Mouse (Mus musculus) ES-Bruce4 (cell line): ENCODE measurements at regions not wholly inside any gene's neighbourhood (a gene's known extent, or its start where the extent isn't known, plus 50 kb on each side); places are given as distances from the start of the nearest gene placed in this dataset.

Experiments
- H3K27ac ChIP-seq: 2 replicates; pipeline ENCODE4 v1.5.1; 2012; ENCODE audit warnings: low read length, inconsistent platforms; ENCODE audit not compliant: insufficient read depth
- H3K27me3 ChIP-seq: 2 replicates; pipeline ENCODE4 v1.6.1; 2012; ENCODE audit warnings: mild to moderate bottlenecking, low read length, inconsistent platforms; ENCODE audit not compliant: control insufficient read depth, poor library complexity, insufficient read depth, severe bottlenecking
- H3K36me3 ChIP-seq: 2 replicates; pipeline ENCODE4 v1.6.1; 2012; ENCODE audit warnings: inconsistent platforms, mild to moderate bottlenecking, low read length, moderate library complexity; ENCODE audit not compliant: control insufficient read depth, poor library complexity, insufficient read depth, severe bottlenecking
- H3K4me1 ChIP-seq: one replicate; pipeline ENCODE4 v1.8.1; 2011; ENCODE audit warnings: low read length; ENCODE audit not compliant: control insufficient read depth, insufficient read depth
- H3K4me3 ChIP-seq: 2 replicates; pipeline ENCODE4 v1.5.1; 2011; ENCODE audit warnings: low read depth, mild to moderate bottlenecking, low read length
- H3K9ac ChIP-seq: 2 replicates; pipeline ENCODE4 v1.6.1; 2012; ENCODE audit warnings: low read depth, mild to moderate bottlenecking, inconsistent platforms; ENCODE audit not compliant: poor library complexity, severe bottlenecking
- H3K9me3 ChIP-seq: replicated peaks from 2 replicates; pipeline ENCODE4 v1.6.1; 2012; ENCODE audit warnings: mild to moderate bottlenecking, low read length, inconsistent platforms; ENCODE audit not compliant: control insufficient read depth, poor library complexity, insufficient read depth, severe bottlenecking
- CTCF ChIP-seq: IDR thresholded peaks from one replicate; pipeline ENCODE4 v1.8.1; 2011; ENCODE audit warnings: low read depth, low read length
- EP300 ChIP-seq: IDR thresholded peaks from 2 replicates; pipeline ENCODE4 v1.6.1; 2011; ENCODE audit warnings: low read depth, low read length; ENCODE audit not compliant: insufficient read depth
- POLR2A ChIP-seq: IDR thresholded peaks from one replicate; pipeline ENCODE4 v1.8.1; 2011; ENCODE audit warnings: low read length; ENCODE audit not compliant: insufficient read depth

DNA sequence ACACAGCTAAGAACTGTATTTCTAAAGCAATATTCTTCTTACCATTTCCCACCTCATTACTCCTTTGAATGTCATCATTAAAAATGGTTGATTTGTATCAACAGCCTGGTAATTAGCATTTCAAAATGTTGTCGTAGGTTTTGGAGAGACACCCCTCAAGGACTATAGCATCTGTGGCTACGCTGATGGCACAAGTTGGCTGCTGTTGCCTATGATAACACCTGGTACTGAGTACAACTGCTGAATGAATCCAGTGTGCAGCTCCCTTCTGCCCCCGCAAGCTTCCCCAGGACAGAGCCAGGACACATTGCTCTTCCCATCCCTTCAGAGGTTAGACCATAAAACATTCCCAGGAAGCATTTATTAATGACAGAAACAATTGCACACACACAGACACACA, 68.7 kb upstream of the Mycn start:
- no peaks in the 10 kb centered on the region for H3K9me3 ChIP-seq
- no peak overlapping the region for H3K9ac ChIP-seq
- no peaks in the 10 kb centered on the region for H3K27me3 ChIP-seq
- H3K36me3 ChIP-seq, result no peaks in the 10 kb centered on the region
- H3K4me3 ChIP-seq, result no peak overlapping the region
- peaks cover under 1% of the 10 kb centered on the region for H3K4me1 ChIP-seq
- TF ChIP-seq CTCF (no peak), POLR2A (no peak), EP300 (no peak)
- no peak overlapping the region for H3K27ac ChIP-seq

DNA sequence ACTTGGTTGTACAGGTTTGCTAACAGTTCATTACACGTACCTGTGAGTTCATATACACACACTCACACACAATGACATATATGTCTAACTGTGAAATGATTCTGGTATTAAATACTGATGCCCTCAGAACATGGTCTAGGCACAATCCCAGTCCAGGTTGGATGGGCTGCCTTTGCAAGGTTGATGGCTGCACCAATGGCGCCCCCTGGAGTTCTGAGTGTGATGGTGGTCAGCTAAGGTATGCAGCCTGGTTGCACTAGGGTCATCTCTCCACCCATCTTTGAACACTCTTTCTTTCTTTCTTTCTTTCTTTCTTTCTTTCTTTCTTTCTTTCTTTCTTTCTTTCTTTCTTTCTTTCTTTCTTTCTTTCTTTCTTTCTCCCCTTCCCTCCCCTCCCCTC, 67.8 kb upstream of the Mycn start:
- Histone ChIP-seq H3K9ac (no peak overlapping the region), H3K9me3 (no peaks in the 10 kb centered on the region), H3K4me3 (no peak overlapping the region), H3K4me1 (peaks cover 3% of the 10 kb centered on the region), H3K36me3 (no peaks in the 10 kb centered on the region), H3K27ac (no peak overlapping the region), H3K27me3 (no peaks in the 10 kb centered on the region)
- no peak for TF ChIP-seq POLR2A
- peak; percentile 83 for TF ChIP-seq CTCF
- no peak for TF ChIP-seq EP300

DNA sequence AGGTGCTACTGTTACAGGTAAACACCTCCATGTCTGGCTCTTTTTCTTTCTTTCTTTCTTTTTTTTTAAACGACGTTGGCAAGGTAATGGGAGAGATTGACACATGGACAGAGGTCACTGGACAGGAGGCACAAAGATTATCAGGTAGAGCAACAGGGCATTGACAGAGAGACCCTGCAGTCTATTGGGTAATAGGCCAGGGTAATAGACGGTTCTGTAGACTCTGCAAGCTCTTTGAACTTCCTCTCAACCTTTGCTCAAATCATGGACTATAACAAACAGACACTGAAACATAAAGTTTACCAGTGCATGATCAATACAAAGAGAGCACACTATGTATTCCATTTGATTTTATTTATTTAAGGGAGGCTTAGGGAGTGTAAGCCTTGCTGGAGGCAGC, 61.0 kb upstream of the Mycn start:
- TF ChIP-seq CTCF (no peak), POLR2A (no peak), EP300 (no peak)
- no peaks in the 10 kb centered on the region for H3K36me3 ChIP-seq
- no peak overlapping the region for H3K9ac ChIP-seq
- H3K4me3 ChIP-seq, result no peak overlapping the region
- H3K27ac ChIP-seq, result no peak overlapping the region
- no peaks in the 10 kb centered on the region for H3K9me3 ChIP-seq
- H3K4me1 ChIP-seq, result peaks cover 3% of the 10 kb centered on the region
- no peaks in the 10 kb centered on the region for H3K27me3 ChIP-seq

DNA sequence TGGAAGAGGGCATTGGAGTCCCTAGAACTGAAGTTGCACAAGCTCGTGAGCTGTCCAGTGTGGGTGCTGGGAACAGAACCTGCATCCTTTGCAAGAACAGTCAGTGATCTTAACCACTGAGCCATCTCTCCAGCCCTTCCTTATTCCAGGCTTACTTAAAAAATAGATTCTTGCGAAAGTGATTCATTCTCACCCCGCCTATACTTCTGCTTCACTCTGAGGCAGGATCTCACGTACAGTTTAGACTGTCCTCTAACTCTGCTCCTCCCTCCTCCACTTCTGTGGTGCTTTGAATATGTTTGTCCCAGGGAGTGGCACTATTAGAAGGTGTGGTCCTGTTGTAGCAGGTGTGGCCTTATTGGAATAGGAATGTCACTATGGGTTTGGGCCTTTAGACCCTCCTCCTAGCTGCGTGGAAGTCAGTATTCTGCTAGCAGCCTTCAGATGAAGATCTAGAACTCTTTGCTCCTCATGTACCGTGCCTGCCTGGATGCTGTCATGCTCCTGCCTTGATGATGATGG, 60.4 kb upstream of the Mycn start:
- Histone ChIP-seq H3K9me3 (no peaks in the 10 kb centered on the region), H3K27ac (no peak overlapping the region), H3K9ac (no peak overlapping the region), H3K4me1 (peaks cover 3% of the 10 kb centered on the region), H3K27me3 (no peaks in the 10 kb centered on the region), H3K36me3 (no peaks in the 10 kb centered on the region), H3K4me3 (no peak overlapping the region)
- TF ChIP-seq POLR2A (no peak), EP300 (no peak)

DNA sequence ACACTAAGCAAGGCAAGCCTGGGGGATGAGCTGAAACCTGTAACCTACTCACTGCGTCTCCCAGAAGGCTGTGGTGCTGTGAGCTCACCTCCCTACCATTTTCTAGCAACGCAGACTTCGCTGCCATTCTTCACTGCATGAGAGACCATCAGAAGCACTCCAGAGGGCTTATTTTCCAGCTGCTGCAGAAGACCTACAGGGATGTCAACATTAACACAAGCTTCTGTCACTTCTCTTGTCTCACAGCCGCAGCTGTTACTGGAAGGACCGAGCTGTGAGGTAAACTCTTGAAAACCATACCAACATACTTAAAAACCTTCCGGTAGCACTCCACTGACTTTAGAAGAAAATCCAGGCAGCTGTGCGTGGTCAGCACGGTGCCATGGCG, 54.3 kb upstream of the Mycn start:
- H3K27ac ChIP-seq, result no peak overlapping the region
- H3K9me3 ChIP-seq, result no peaks in the 10 kb centered on the region
- H3K4me1 ChIP-seq, result no peaks in the 10 kb centered on the region
- H3K27me3 ChIP-seq, result no peaks in the 10 kb centered on the region
- H3K9ac ChIP-seq, result no peak overlapping the region
- H3K36me3 ChIP-seq, result no peaks in the 10 kb centered on the region
- TF ChIP-seq POLR2A, result no peak
- TF ChIP-seq EP300, result no peak
- no peak for TF ChIP-seq CTCF
- H3K4me3 ChIP-seq, result no peak overlapping the region

DNA sequence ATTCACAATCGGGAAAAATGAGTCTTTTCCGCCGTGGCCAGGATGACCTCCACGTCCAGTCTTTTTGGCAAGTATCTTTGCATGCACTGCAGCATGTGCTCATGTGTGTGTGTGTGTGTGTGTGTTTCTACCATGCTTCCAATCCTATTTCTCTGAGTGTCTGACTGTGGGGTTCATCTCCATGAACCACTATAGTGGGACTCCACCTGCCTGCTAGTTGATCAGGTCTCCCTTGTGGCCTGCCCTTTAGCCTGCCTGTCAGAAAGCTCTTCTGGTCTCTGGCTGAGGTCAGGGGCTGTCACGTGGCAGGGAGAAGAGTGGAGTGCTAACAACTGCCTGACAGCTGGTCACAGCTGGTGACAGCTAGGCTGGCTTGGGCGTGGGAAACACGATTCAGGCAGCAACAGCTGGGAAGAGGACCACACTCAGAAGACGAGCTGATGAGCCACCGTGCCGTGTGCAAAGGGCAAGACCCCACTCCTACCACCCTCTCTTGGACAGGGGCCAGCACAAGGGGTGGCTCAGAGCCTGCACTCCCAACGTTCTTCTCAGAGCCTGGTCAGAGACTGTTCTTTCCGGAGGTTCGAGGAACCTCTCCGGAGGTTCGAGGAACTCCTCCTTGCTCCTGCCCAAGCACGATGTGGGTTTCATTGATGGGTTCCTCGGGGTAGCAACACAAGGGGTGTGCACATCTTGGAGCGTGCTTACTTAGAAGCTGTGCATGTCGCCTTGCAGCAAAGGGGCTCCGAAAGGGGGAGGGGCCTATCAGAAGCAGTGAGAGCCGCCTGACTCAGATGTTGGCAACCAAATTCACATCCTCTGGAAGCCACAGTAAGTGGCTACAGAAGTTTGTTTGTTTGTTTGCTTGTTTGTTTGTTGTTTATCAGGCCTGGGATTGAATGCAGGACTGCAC, 53.6 kb upstream of the Mycn start:
- Histone ChIP-seq H3K36me3 (no peaks in the 10 kb centered on the region), H3K4me3 (no peak overlapping the region), H3K9ac (no peak overlapping the region), H3K9me3 (no peaks in the 10 kb centered on the region), H3K27me3 (no peaks in the 10 kb centered on the region), H3K27ac (no peak overlapping the region), H3K4me1 (no peaks in the 10 kb centered on the region)
- TF ChIP-seq POLR2A, result no peak
- no peak for TF ChIP-seq EP300
- no peak for TF ChIP-seq CTCF
